Mouse (Mus musculus): ENCODE data around the gene Cd40lg.

Cd40lg gene

GRCm38 (mm10) chrX:57211876-57212275, at the start of gene Cd40lg:
Gene Cd40lg, plus strand, starts transcription at chrX:57212143.
- DNase-seq, result no peak

- no peak for DNase-seq
Measured at GRCm38 (mm10) chrX:57166549-57166948, 45.4 kb upstream of the Cd40lg start.

- DNase-seq, result no peak
Measured at GRCm38 (mm10) chrX:57171269-57171668, 40.7 kb upstream of the Cd40lg start.

- DNase-seq, result no peak
Measured at GRCm38 (mm10) chrX:57177225-57177779, 34.6 kb upstream of the Cd40lg start.

GRCm38 (mm10) chrX:57182470-57182869, 29.5 kb upstream of the Cd40lg start:
- no peak for DNase-seq

GRCm38 (mm10) chrX:57183359-57183758, 28.6 kb upstream of the Cd40lg start:
- no peak for DNase-seq

GRCm38 (mm10) chrX:57187301-57187700, 24.6 kb upstream of the Cd40lg start:
- no peak for DNase-seq

- DNase-seq, result no peak
Measured at GRCm38 (mm10) chrX:57189335-57189734, 22.6 kb upstream of the Cd40lg start.

- no peak for DNase-seq
Measured at GRCm38 (mm10) chrX:57196319-57196718, 15.6 kb upstream of the Cd40lg start.

GRCm38 (mm10) chrX:57198036-57198435, 13.9 kb upstream of the Cd40lg start:
- DNase-seq, result no peak

GRCm38 (mm10) chrX:57200397-57200796, 11.5 kb upstream of the Cd40lg start:
- no peak for DNase-seq

GRCm38 (mm10) chrX:57210591-57210990, 1.4 kb upstream of the Cd40lg start:
- DNase-seq, result no peak

GRCm38 (mm10) chrX:57212862-57213261, 919 bp downstream of the Cd40lg start:
- no peak for DNase-seq

GRCm38 (mm10) chrX:57215495-57215894, 3.6 kb downstream of the Cd40lg start:
- DNase-seq, result no peak

- DNase-seq, result no peak
Measured at GRCm38 (mm10) chrX:57216271-57216670, 4.3 kb downstream of the Cd40lg start.

GRCm38 (mm10) chrX:57219563-57219962, 7.6 kb downstream of the Cd40lg start:
- no peak for DNase-seq

GRCm38 (mm10) chrX:57221881-57222280, 9.9 kb downstream of the Cd40lg start:
- DNase-seq, result no peak

- DNase-seq, result no peak
Measured at GRCm38 (mm10) chrX:57223301-57223700, 11.4 kb downstream of the Cd40lg start.

GRCm38 (mm10) chrX:57228178-57228577, 16.2 kb downstream of the Cd40lg start:
- no peak for DNase-seq

GRCm38 (mm10) chrX:57233596-57233995, 21.7 kb downstream of the Cd40lg start:
- DNase-seq, result no peak

GRCm38 (mm10) chrX:57235982-57236381, 24.0 kb downstream of the Cd40lg start:
- no peak for DNase-seq

GRCm38 (mm10) chrX:57238572-57238971, 26.6 kb downstream of the Cd40lg start:
- no peak for DNase-seq

- DNase-seq, result no peak
Measured at GRCm38 (mm10) chrX:57253329-57254055, 41.5 kb downstream of the Cd40lg start.

GRCm38 (mm10) chrX:57260744-57261143, 48.8 kb downstream of the Cd40lg start:
- peak; percentile 17 for DNase-seq

- DNase-seq, result no peak
Measured at GRCm38 (mm10) chrX:57263515-57263914, 51.6 kb downstream of the Cd40lg start.
